Mouse (Mus musculus) megakaryocyte, embryonic 14.5 days (primary cell): Measurements from ENCODE around the gene Tex14.

Source experiments
- FLI1 ChIP-seq: IDR thresholded peaks from 2 replicates; pipeline ENCODE4 v1.6.1; 2012; ENCODE audit warnings: low read length, inconsistent platforms, mixed read lengths
- GATA1 ChIP-seq: IDR thresholded peaks from 3 replicates; pipeline ENCODE4 v1.6.1; 2012; ENCODE audit warnings: mixed read lengths, low read length, inconsistent platforms, borderline replicate concordance

- TF ChIP-seq GATA1: no peak
- no peak for TF ChIP-seq FLI1
Measured at GRCm38 (mm10) chr11:87507043-87507442, 102.2 kb downstream of the Tex14 start.
